Mouse (Mus musculus): Measurements from ENCODE around the gene Epha2. TPM values are rescaled to one million over a fixed set of nuclear protein-coding genes. Genes with fewer than 3 reads are reported as not detected.
A peak's percentile ranks its signal among the peaks of the same experiment; 100 is the strongest.

The Epha2 gene
- polyA plus RNA-seq, 1 experiment from 2014 or later = 3.9 TPM

DNA sequence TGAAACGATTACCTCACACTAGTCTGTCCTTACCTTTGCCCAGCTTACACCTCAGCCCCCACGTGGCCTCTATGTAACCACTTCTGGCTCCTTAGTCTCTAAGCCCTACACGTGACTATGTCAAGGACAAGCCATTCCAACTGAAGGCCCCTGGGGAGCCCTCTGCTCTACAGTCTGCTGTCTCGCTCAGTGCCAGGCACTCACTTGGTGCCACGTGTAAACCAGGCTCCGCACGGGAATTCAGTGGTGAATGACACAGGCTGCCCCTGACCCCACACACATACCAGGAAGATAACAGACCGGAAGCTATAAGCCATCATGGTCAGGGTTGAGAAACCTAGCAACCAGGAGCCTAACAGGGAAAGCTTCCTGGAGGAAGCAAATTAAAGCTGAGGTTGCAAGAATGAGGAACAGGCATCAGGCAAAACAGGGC is 46.3 kb downstream of the Epha2 start:
- Histone ChIP-seq H3K9me3 (ENCODE audit: control insufficient read depth, low read length) (no peaks in the 10 kb centered on the region), H3K36me3 (ENCODE audit: control insufficient read depth, insufficient read depth, low read length) (no peaks in the 10 kb centered on the region), H3K9ac (ENCODE audit: low read length) (no peak overlapping the region), H3K27me3 (ENCODE audit: control insufficient read depth, insufficient read depth, low read length) (no peaks in the 10 kb centered on the region), H3K4me1 (replicated peaks; ENCODE audit: control insufficient read depth, insufficient read depth) (no peaks in the 10 kb centered on the region), H3K4me3 (ENCODE audit: low read depth, low read length) (no peak overlapping the region), H3K27ac (replicated peaks) (no peak overlapping the region), H3K4me2 (replicated peaks; ENCODE audit: low read depth) (no peak overlapping the region)
- TF ChIP-seq CTCF (IDR thresholded peaks at IDR 0.05; ENCODE audit: low read depth) (no peak), EP300 (optimal IDR thresholded peaks at IDR 0.05) (no peak)
- 47% methylated on average over 8 of the region's 8 CpGs for WGBS
- ATAC-seq (ENCODE audit: low FRiP score, low TSS enrichment) (peak; percentile 91), DNase-seq (ENCODE audit: low spot score) (peak; percentile 76)

DNA sequence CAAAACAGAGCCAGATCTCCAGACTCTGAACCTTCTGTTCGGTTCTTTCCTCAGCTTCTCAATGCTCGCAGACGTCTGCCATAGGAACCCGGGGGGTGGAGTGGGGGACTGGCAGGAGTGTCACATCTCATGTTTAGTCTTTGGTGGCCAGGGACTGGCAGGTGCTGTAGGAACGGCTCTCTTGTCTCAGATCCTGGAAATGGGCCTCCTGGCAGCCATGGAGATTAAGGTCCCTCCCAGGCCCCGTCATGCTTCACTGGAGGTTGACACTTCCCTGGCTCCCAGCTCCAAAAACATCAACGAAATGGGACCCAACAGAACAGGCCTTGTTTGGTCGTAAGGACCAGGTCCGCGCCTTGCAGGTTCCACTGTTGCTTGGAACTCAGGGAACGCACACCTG is 47.6 kb downstream of the Epha2 start:
- no peaks in the 10 kb centered on the region for H3K27me3 ChIP-seq (ENCODE audit: control insufficient read depth, insufficient read depth, low read length)
- no peak for DNase-seq (ENCODE audit: low spot score)
- TF ChIP-seq CTCF (IDR thresholded peaks at IDR 0.05; ENCODE audit: low read depth) (no peak), EP300 (optimal IDR thresholded peaks at IDR 0.05) (no peak)
- no peaks in the 10 kb centered on the region for H3K9me3 ChIP-seq (ENCODE audit: control insufficient read depth, low read length)
- H3K27ac ChIP-seq (replicated peaks) = no peak overlapping the region
- no peak overlapping the region for H3K4me3 ChIP-seq (ENCODE audit: low read depth, low read length)
- 53% methylated on average over 11 of the region's 11 CpGs for WGBS
- H3K4me1 ChIP-seq (replicated peaks; ENCODE audit: control insufficient read depth, insufficient read depth) = no peaks in the 10 kb centered on the region
- ATAC-seq (ENCODE audit: low FRiP score, low TSS enrichment) = no peak
- H3K4me2 ChIP-seq (replicated peaks; ENCODE audit: low read depth) = no peak overlapping the region
- no peaks in the 10 kb centered on the region for H3K36me3 ChIP-seq (ENCODE audit: control insufficient read depth, insufficient read depth, low read length)
- H3K9ac ChIP-seq (ENCODE audit: low read length) = no peak overlapping the region

DNA sequence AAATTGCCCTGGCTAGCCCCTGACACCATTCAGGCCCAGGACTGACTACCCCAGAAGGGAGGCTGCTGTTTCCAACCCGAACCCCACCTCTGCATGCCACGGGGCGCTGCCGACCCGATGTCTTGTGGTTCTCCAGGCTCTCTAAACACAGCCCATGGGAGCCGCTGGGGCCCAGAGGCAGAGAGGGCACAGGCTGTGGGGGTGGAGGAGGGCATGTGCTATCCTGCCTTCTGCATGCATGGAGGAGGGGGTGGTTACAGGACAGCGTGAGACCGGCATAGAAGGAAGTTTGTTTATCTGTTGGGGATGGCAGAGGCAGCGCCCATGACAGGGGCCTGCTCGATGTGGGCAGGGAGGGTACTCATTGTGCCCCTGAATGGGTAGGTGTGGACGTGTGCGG is 49.0 kb downstream of the Epha2 start:
- H3K27me3 ChIP-seq (ENCODE audit: control insufficient read depth, insufficient read depth, low read length) = no peaks in the 10 kb centered on the region
- H3K4me3 ChIP-seq (ENCODE audit: low read depth, low read length) = no peak overlapping the region
- no peak overlapping the region for H3K4me2 ChIP-seq (replicated peaks; ENCODE audit: low read depth)
- no peaks in the 10 kb centered on the region for H3K4me1 ChIP-seq (replicated peaks; ENCODE audit: control insufficient read depth, insufficient read depth)
- DNase-seq (ENCODE audit: low spot score) (no peak), ATAC-seq (ENCODE audit: low FRiP score, low TSS enrichment) (no peak)
- TF ChIP-seq EP300 (optimal IDR thresholded peaks at IDR 0.05) (no peak), CTCF (IDR thresholded peaks at IDR 0.05; ENCODE audit: low read depth) (no peak)
- H3K9me3 ChIP-seq (ENCODE audit: control insufficient read depth, low read length) = no peaks in the 10 kb centered on the region
- H3K27ac ChIP-seq (replicated peaks) = peak overlapping the region; percentile 61; the same call in 1 of the 2 replicates
- no peaks in the 10 kb centered on the region for H3K36me3 ChIP-seq (ENCODE audit: control insufficient read depth, insufficient read depth, low read length)
- WGBS = 61% methylated on average over 12 of the region's 12 CpGs
- H3K9ac ChIP-seq (ENCODE audit: low read length) = no peak overlapping the region

DNA sequence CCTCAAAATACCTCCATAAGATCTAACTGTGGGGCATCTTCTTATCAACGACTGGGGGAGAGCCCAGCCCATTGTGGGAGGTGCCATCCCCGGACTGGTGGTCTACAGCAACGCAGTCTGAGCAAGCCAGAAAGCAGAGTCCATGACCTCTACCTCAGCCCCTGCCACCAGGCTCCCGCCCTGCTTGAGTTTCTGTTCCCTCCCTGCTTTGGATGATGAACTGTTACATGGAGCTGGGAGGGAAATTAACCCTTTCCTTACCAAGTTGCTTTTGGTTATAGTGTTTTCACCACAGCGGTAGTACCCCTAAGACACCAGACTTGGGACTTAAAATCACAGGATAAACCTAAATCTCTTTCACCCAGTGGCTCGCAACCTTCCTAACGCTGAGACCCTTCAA is 50.9 kb downstream of the Epha2 start:
- H3K27ac ChIP-seq (replicated peaks) = no peak overlapping the region
- H3K4me2 ChIP-seq (replicated peaks; ENCODE audit: low read depth) = 0 out of 2 replicates have a peak overlapping the region, but pooled peaks have one; percentile 11
- no peak overlapping the region for H3K4me3 ChIP-seq (ENCODE audit: low read depth, low read length)
- no peak overlapping the region for H3K9ac ChIP-seq (ENCODE audit: low read length)
- no peak for TF ChIP-seq EP300 (optimal IDR thresholded peaks at IDR 0.05)
- no peak for TF ChIP-seq CTCF (IDR thresholded peaks at IDR 0.05; ENCODE audit: low read depth)
- H3K36me3 ChIP-seq (ENCODE audit: control insufficient read depth, insufficient read depth, low read length) = no peaks in the 10 kb centered on the region
- 43% methylated on average over 7 of the region's 7 CpGs for WGBS
- no peaks in the 10 kb centered on the region for H3K9me3 ChIP-seq (ENCODE audit: control insufficient read depth, low read length)
- ATAC-seq (ENCODE audit: low FRiP score, low TSS enrichment) = no peak
- H3K4me1 ChIP-seq (replicated peaks; ENCODE audit: control insufficient read depth, insufficient read depth) = no peaks in the 10 kb centered on the region
- no peaks in the 10 kb centered on the region for H3K27me3 ChIP-seq (ENCODE audit: control insufficient read depth, insufficient read depth, low read length)
- no peak for DNase-seq (ENCODE audit: low spot score)

DNA sequence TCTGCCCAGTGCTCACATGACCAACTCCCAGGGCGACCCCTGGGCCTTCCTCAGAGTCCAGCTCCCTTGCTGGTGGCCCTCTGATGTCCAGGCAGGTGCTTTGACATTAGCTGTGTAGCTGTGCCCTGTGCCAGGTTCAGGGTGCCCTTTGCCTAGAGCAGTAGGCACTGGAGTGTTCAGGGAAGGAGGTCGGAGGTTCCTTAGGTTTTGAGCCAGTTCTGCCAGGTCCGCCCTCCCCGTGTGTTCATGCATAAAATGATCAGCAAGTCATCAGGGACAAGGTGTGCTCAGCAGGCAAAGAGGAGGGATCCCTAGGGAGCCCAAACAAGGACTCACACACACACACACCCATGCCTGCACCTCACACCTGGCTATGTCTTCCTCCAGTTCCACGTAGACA is 51.9 kb downstream of the Epha2 start:
- H3K27ac ChIP-seq (replicated peaks) = peak overlapping the region; percentile 89
- H3K4me1 ChIP-seq (replicated peaks; ENCODE audit: control insufficient read depth, insufficient read depth) = no peaks in the 10 kb centered on the region
- H3K4me2 ChIP-seq (replicated peaks; ENCODE audit: low read depth) = no peak overlapping the region
- no peaks in the 10 kb centered on the region for H3K36me3 ChIP-seq (ENCODE audit: control insufficient read depth, insufficient read depth, low read length)
- H3K9ac ChIP-seq (ENCODE audit: low read length) = no peak overlapping the region
- no peak overlapping the region for H3K4me3 ChIP-seq (ENCODE audit: low read depth, low read length)
- no peaks in the 10 kb centered on the region for H3K27me3 ChIP-seq (ENCODE audit: control insufficient read depth, insufficient read depth, low read length)
- 52% methylated on average over 5 of the region's 5 CpGs for WGBS
- no peak for TF ChIP-seq EP300 (optimal IDR thresholded peaks at IDR 0.05)
- TF ChIP-seq CTCF (IDR thresholded peaks at IDR 0.05; ENCODE audit: low read depth) = no peak
- no peak for DNase-seq (ENCODE audit: low spot score)
- peak; percentile 28 for ATAC-seq (ENCODE audit: low FRiP score, low TSS enrichment)
- H3K9me3 ChIP-seq (ENCODE audit: control insufficient read depth, low read length) = no peaks in the 10 kb centered on the region

DNA sequence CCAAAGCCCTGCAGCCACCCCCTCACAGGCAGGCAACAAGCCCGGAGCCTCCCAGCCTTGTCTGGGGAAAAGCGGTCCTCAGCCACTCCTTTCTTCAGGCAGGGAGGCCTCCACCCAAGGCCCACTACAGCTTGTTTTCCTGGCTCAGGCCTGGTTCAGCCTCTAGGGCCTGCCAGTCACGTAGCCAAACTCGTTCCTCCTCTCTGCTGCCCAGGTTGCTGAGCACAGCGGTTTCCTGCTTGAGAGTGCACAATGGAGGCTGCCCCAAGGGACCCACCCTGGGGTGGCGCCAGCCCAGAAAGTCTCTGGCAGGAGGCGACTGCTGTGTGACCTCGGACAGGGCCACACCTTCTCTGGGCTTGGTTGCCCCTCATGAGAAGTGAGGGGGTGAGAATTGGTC is 52.8 kb downstream of the Epha2 start:
- peak; percentile 85 for DNase-seq (ENCODE audit: low spot score)
- Histone ChIP-seq H3K4me3 (ENCODE audit: low read depth, low read length) (no peak overlapping the region), H3K36me3 (ENCODE audit: control insufficient read depth, insufficient read depth, low read length) (no peaks in the 10 kb centered on the region), H3K4me1 (replicated peaks; ENCODE audit: control insufficient read depth, insufficient read depth) (no peaks in the 10 kb centered on the region), H3K9me3 (ENCODE audit: control insufficient read depth, low read length) (no peaks in the 10 kb centered on the region), H3K27me3 (ENCODE audit: control insufficient read depth, insufficient read depth, low read length) (no peaks in the 10 kb centered on the region), H3K27ac (replicated peaks) (peak overlapping the region; percentile 89), H3K4me2 (replicated peaks; ENCODE audit: low read depth) (no peak overlapping the region), H3K9ac (ENCODE audit: low read length) (no peak overlapping the region)
- TF ChIP-seq CTCF (IDR thresholded peaks at IDR 0.05; ENCODE audit: low read depth) = 0 out of 2 replicates have a peak, but pooled peaks have one; percentile 21
- peak; percentile 49 for TF ChIP-seq EP300 (optimal IDR thresholded peaks at IDR 0.05)
- WGBS = 31% methylated on average over 8 of the region's 8 CpGs
- peak; percentile 81 for ATAC-seq (ENCODE audit: low FRiP score, low TSS enrichment)

Measured in stomach, postnatal 0 days (tissue).